Comparison of ENCODE assay signal across 9 mouse cellular contexts in the genomic region with DNA sequence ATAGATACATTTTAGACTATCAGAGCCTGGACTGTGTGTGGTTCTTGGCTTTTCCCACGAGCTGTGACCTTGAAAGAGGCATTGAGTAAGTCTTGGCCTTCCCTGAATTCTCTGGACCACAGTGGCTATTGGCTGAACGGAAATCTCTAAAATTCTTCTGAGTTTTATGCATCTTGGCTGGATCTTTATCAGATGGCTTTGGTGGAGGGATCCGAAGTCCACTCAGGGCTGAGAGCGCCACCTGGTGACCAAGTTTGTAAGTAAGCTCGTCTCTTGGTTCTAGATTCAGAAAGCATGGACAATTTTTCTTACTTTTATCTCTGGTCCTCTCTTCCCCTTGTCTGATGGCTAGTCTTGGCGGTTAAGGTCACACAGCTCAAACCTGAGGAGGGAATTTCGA. TPM values are rescaled to one million over a fixed set of nuclear protein-coding genes. Genes with fewer than 3 reads are reported as not detected.
DNase-seq lines count a peak whose midpoint lies in the region; ATAC-seq and TF ChIP-seq lines count a peak whose summit lies in the region.
"Had no signal": no experiment of that assay in that cellular context is flagged by ENCODE, and none has a peak within 500 bp of the region (broad histone marks: within the 10 kb centered on the region; RNA-seq: fewer than 3 reads in every experiment).

No protein-coding gene starts in this region.

- H3K9ac ChIP-seq in hindbrain, embryonic 16.5 days (ENCODE audit: low read depth, low read length) = no peak overlapping the region
- no peak overlapping the region for H3K9ac ChIP-seq in hindbrain, postnatal 0 days (replicated peaks; ENCODE audit: low read length)

- intact Hi-C loops in left cerebral cortex, postnatal 36 days (cut with DNase I) = loop anchor here (5.0 kb wide), 3 partner anchors 102 to 188 kb away; a partner anchor contains a TSS

- ATAC-seq in hindbrain, embryonic 16.5 days = no peak
- ATAC-seq in hindbrain, postnatal 0 days = no peak

- 78% methylated on average over 7 of the region's 7 CpGs for WGBS in hindbrain, embryonic 10.5 days
- WGBS in hindbrain, embryonic 16.5 days = 82% methylated on average over 7 of the region's 7 CpGs
- 66% methylated on average over 7 of the region's 7 CpGs for WGBS in hindbrain, postnatal 0 days

- H3K27me3 ChIP-seq in hindbrain, embryonic 10.5 days (ENCODE audit: insufficient read depth, poor library complexity, severe bottlenecking) = no peaks in the 10 kb centered on the region
- no peaks in the 10 kb centered on the region for H3K27me3 ChIP-seq in hindbrain, embryonic 16.5 days (replicated peaks; ENCODE audit: control insufficient read depth, insufficient read depth, low read length)
- H3K27me3 ChIP-seq in hindbrain, postnatal 0 days (ENCODE audit: insufficient read depth, low read length) = no peaks in the 10 kb centered on the region

- H3K4me3 ChIP-seq in hindbrain, embryonic 10.5 days = no peak overlapping the region
- H3K4me3 ChIP-seq in hindbrain, embryonic 16.5 days (ENCODE audit: low read length) = no peak overlapping the region
- H3K4me3 ChIP-seq in hindbrain, postnatal 0 days (ENCODE audit: low read length) = no peak overlapping the region

- DNase-seq in hindbrain, embryonic 10.5 days (ENCODE audit: low spot score) = peak; percentile 54
- peak; percentile 82 for DNase-seq in adrenal gland, adult 2 months
- peak; percentile 78 for DNase-seq in embryo, embryonic 10.5 days (ENCODE audit: low spot score)
- peak; percentile 85 for DNase-seq in hindbrain, postnatal 0 days (ENCODE audit: low spot score)
- peak; percentile 64 to 65 for DNase-seq in left cerebral cortex, postnatal 36 days (ENCODE audit: low spot score in 2 of 2)
- DNase-seq in ovary, adult 18-20 months (ENCODE audit: low spot score) = peak; percentile 72
- peak; percentile 21 for DNase-seq in thymus, adult 18-20 months

- 0 out of 2 replicates have a peak, but pooled peaks cover 4% of the 10 kb centered on the region for H3K9me3 ChIP-seq in hindbrain, embryonic 10.5 days
- H3K9me3 ChIP-seq in hindbrain, embryonic 16.5 days (ENCODE audit: control insufficient read depth, low read length) = no peaks in the 10 kb centered on the region
- H3K9me3 ChIP-seq in hindbrain, postnatal 0 days (ENCODE audit: low read length) = no peaks in the 10 kb centered on the region

- TF ChIP-seq CTCF in hindbrain, postnatal 0 days (IDR thresholded peaks at IDR 0.05; ENCODE audit: low read depth) = peak; percentile 69

- no peak overlapping the region for H3K27ac ChIP-seq in hindbrain, embryonic 10.5 days
- H3K27ac ChIP-seq in hindbrain, embryonic 16.5 days (ENCODE audit: low read depth, low read length) = no peak overlapping the region
- H3K27ac ChIP-seq in hindbrain, postnatal 0 days = no peak overlapping the region
- H3K27ac ChIP-seq: macrophage had no signal

- H3K4me1 ChIP-seq in hindbrain, embryonic 10.5 days (replicated peaks) = peaks cover 14% of the 10 kb centered on the region
- no peaks in the 10 kb centered on the region for H3K4me1 ChIP-seq in hindbrain, embryonic 16.5 days (ENCODE audit: control insufficient read depth, insufficient read depth, low read depth, low read length)
- H3K4me1 ChIP-seq in hindbrain, postnatal 0 days (ENCODE audit: insufficient read depth, low read length) = no peaks in the 10 kb centered on the region

- H3K4me2 ChIP-seq in hindbrain, embryonic 16.5 days (ENCODE audit: low read length) = no peak overlapping the region
- no peak overlapping the region for H3K4me2 ChIP-seq in hindbrain, postnatal 0 days (ENCODE audit: low read depth, low read length)

- no peaks in the 10 kb centered on the region for H3K36me3 ChIP-seq in hindbrain, embryonic 10.5 days
- no peaks in the 10 kb centered on the region for H3K36me3 ChIP-seq in hindbrain, embryonic 16.5 days (ENCODE audit: control insufficient read depth, insufficient read depth, low read length)
- H3K36me3 ChIP-seq in hindbrain, postnatal 0 days (ENCODE audit: insufficient read depth, low read length) = no peaks in the 10 kb centered on the region

RNA-seq across cellular contexts. Expression of a gene that starts 13.9 kb away (rescaled TPM):
- 1.8 and 3.4 TPM in 2 replicates for polyA plus RNA-seq in hindbrain, embryonic 10.5 days (2016; fragmentation: Nextera tagmentation; extraction: Ambion mirVana)
- 2.1 and 2.2 TPM in 2 replicates for polyA plus RNA-seq in hindbrain, embryonic 16.5 days (2015; fragmentation: Nextera tagmentation; extraction: Ambion mirVana)
- 10 to 100 TPM in 1 of 2 experiments, 1 to 10 TPM in 1; 8.9 to 28.6 TPM for total RNA-seq in adrenal gland, adult 2 months (2021)
- 38.0 and 44.1 TPM in 2 replicates for polyA plus RNA-seq in adrenal gland, adult 2 months (2012; rRNA removed)
- 3.3 and 4.6 TPM in 2 replicates for total RNA-seq in hindbrain, postnatal 0 days (2014; rRNA removed)
- 3.4 and 4.7 TPM in 2 replicates for polyA plus RNA-seq in hindbrain, postnatal 0 days (2015; fragmentation: Nextera tagmentation; extraction: Ambion mirVana)
- total RNA-seq in left cerebral cortex, postnatal 36 days (2021) = 1 to 10 TPM; 2.7 to 2.9 TPM

RNA-seq across cellular contexts. Expression of a gene that starts 17.5 kb away (rescaled TPM):
- 928 and 949 TPM in 2 replicates for polyA plus RNA-seq in hindbrain, embryonic 10.5 days (2016; fragmentation: Nextera tagmentation; extraction: Ambion mirVana)
- polyA plus RNA-seq in hindbrain, embryonic 16.5 days (2015; fragmentation: Nextera tagmentation; extraction: Ambion mirVana) = 1,116 and 1,205 TPM in 2 replicates
- 1,000 to 10,000 TPM; 1,220 to 1,287 TPM for total RNA-seq in adrenal gland, adult 2 months (2021)
- 2,538 and 3,200 TPM in 2 replicates for polyA plus RNA-seq in adrenal gland, adult 2 months (2012; rRNA removed)
- total RNA-seq in hindbrain, postnatal 0 days (2014; rRNA removed) = 1,096 and 1,413 TPM in 2 replicates
- polyA plus RNA-seq in hindbrain, postnatal 0 days (2015; fragmentation: Nextera tagmentation; extraction: Ambion mirVana) = 1,008 and 1,032 TPM in 2 replicates
- total RNA-seq in left cerebral cortex, postnatal 36 days (2021) = 100 to 1,000 TPM; 647 to 753 TPM

RNA-seq across cellular contexts. Expression of a gene that starts 52.2 kb away (rescaled TPM):
- polyA plus RNA-seq in hindbrain, embryonic 10.5 days (2016; fragmentation: Nextera tagmentation; extraction: Ambion mirVana) = 56.9 and 86.8 TPM in 2 replicates
- polyA plus RNA-seq in hindbrain, embryonic 16.5 days (2015; fragmentation: Nextera tagmentation; extraction: Ambion mirVana) = 200 and 278 TPM in 2 replicates
- total RNA-seq in adrenal gland, adult 2 months (2021) = 100 to 1,000 TPM; 149 to 153 TPM
- 179 and 211 TPM in 2 replicates for polyA plus RNA-seq in adrenal gland, adult 2 months (2012; rRNA removed)
- 412 and 421 TPM in 2 replicates for total RNA-seq in hindbrain, postnatal 0 days (2014; rRNA removed)
- 296 and 321 TPM in 2 replicates for polyA plus RNA-seq in hindbrain, postnatal 0 days (2015; fragmentation: Nextera tagmentation; extraction: Ambion mirVana)
- 100 to 1,000 TPM; 294 to 334 TPM for total RNA-seq in left cerebral cortex, postnatal 36 days (2021)

Comparison
In these comparisons a context has a peak if more than half of its experiments do, and no peak if none do; other contexts are left out.
1. DNase-seq: peak in every context shown above with its lines; median percentile 85 in hindbrain, postnatal 0 days; 82 in adrenal gland, adult 2 months; 78 in embryo, embryonic 10.5 days; 72 in ovary, adult 18-20 months; 64 in left cerebral cortex, postnatal 36 days; 54 in hindbrain, embryonic 10.5 days; 21 in thymus, adult 18-20 months.